Mouse (Mus musculus) cortical plate, adult 2 months (tissue): ENCODE measurements around the gene Frs3.

ENCODE experiments used
- CTCF ChIP-seq: fragments of 200-500 bp; IDR thresholded peaks from 2 replicates; pipeline ENCODE4 v1.5.1; 2011; ENCODE audit warnings: mild to moderate bottlenecking, control low read depth, low read length; ENCODE audit not compliant: insufficient read depth; ENCODE audit errors: extremely low read depth
- POLR2A ChIP-seq: fragments of 200-500 bp; IDR thresholded peaks from 2 replicates; pipeline ENCODE4 v1.6.1; 2011; ENCODE audit warnings: mild to moderate bottlenecking, low read length, control low read depth; ENCODE audit not compliant: insufficient read depth; ENCODE audit errors: extremely low read depth

GRCm38 (mm10) chr17:47689894-47690293, 1.1 kb downstream of the Frs3 start:
- no peak for TF ChIP-seq POLR2A
- no peak for TF ChIP-seq CTCF
